Mouse (Mus musculus): ENCODE results near the gene Ccdc28b. TPM values are rescaled to one million over a fixed set of nuclear protein-coding genes. Genes with fewer than 3 reads are reported as not detected.

Ccdc28b gene
- polyA plus RNA-seq, 1 experiment: 7.7 TPM

- no peak overlapping the region for H3ac ChIP-seq (ENCODE audit: control insufficient read depth, insufficient read length, low read depth)
- H3K79me2 ChIP-seq (ENCODE audit: control insufficient read depth, insufficient read depth): no peaks in the 10 kb centered on the region
- H3K4me3 ChIP-seq (ENCODE audit: insufficient read depth, poor library complexity, severe bottlenecking): no peak overlapping the region
- peaks cover 22% of the 10 kb centered on the region for H3K36me3 ChIP-seq (ENCODE audit: control insufficient read depth, insufficient read depth)
- TF ChIP-seq MAX (IDR thresholded peaks at IDR 0.05): no peak
- TF ChIP-seq CTCF (IDR thresholded peaks at IDR 0.05; ENCODE audit: control insufficient read depth, insufficient read depth, insufficient read length): no peak
- no peak for TF ChIP-seq MYOD1 (IDR thresholded peaks at IDR 0.05; ENCODE audit: control insufficient read depth, insufficient read length, low read depth)
- no peak for TF ChIP-seq FOSL1 (IDR thresholded peaks at IDR 0.05; ENCODE audit: insufficient read depth, low read length, poor library complexity, severe bottlenecking)
- no peak for TF ChIP-seq CEBPB (IDR thresholded peaks at IDR 0.05; ENCODE audit: low read depth)
- no peak for TF ChIP-seq USF1 (IDR thresholded peaks at IDR 0.05; ENCODE audit: low read depth)
- TF ChIP-seq MYOG (IDR thresholded peaks at IDR 0.05; ENCODE audit: control insufficient read depth, extremely low read depth, insufficient read length): no peak
- H3K27me3 ChIP-seq (ENCODE audit: control insufficient read depth, insufficient read depth, insufficient read length): no peaks in the 10 kb centered on the region
- H3K79me3 ChIP-seq (ENCODE audit: low read depth): no peaks in the 10 kb centered on the region
These were observed 36.8 kb downstream of the Ccdc28b start for GRCm38 (mm10) chr4:129586943-129587342.

DNA sequence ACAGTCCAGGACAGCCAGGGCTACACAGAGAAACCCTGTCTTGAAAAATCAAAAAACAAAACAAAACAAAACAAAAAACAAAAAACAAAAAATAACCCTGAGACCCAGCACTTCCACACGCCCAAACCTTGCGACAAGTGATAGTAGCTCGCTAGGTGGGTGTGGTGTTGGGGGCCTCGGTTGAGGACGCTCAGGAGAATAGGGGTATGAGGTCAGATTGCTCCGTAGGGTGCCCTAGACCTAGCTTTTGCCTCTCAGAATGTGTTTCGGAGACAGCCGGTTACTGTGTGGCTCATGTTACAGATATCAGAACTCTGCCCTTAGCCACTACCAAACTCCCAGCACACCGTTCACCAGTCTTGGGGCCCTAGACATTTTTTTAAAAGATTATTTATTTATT lies 38.0 kb downstream of the Ccdc28b start:
- Histone ChIP-seq H3K79me2 (ENCODE audit: control insufficient read depth, insufficient read depth) (no peaks in the 10 kb centered on the region), H3K4me3 (ENCODE audit: insufficient read depth, poor library complexity, severe bottlenecking) (no peak overlapping the region), H3ac (ENCODE audit: control insufficient read depth, insufficient read length, low read depth) (no peak overlapping the region), H3K79me3 (ENCODE audit: low read depth) (no peaks in the 10 kb centered on the region), H3K27me3 (ENCODE audit: control insufficient read depth, insufficient read depth, insufficient read length) (no peaks in the 10 kb centered on the region), H3K36me3 (ENCODE audit: control insufficient read depth, insufficient read depth) (peaks cover 11% of the 10 kb centered on the region)
- no peak for TF ChIP-seq MAX (IDR thresholded peaks at IDR 0.05)
- TF ChIP-seq CEBPB (IDR thresholded peaks at IDR 0.05; ENCODE audit: low read depth): no peak
- no peak for TF ChIP-seq MYOD1 (IDR thresholded peaks at IDR 0.05; ENCODE audit: control insufficient read depth, insufficient read length, low read depth)
- TF ChIP-seq MYOG (IDR thresholded peaks at IDR 0.05; ENCODE audit: control insufficient read depth, extremely low read depth, insufficient read length): no peak
- TF ChIP-seq USF1 (IDR thresholded peaks at IDR 0.05; ENCODE audit: low read depth): no peak
- TF ChIP-seq CTCF (IDR thresholded peaks at IDR 0.05; ENCODE audit: control insufficient read depth, insufficient read depth, insufficient read length): no peak
- no peak for TF ChIP-seq FOSL1 (IDR thresholded peaks at IDR 0.05; ENCODE audit: insufficient read depth, low read length, poor library complexity, severe bottlenecking)

DNA sequence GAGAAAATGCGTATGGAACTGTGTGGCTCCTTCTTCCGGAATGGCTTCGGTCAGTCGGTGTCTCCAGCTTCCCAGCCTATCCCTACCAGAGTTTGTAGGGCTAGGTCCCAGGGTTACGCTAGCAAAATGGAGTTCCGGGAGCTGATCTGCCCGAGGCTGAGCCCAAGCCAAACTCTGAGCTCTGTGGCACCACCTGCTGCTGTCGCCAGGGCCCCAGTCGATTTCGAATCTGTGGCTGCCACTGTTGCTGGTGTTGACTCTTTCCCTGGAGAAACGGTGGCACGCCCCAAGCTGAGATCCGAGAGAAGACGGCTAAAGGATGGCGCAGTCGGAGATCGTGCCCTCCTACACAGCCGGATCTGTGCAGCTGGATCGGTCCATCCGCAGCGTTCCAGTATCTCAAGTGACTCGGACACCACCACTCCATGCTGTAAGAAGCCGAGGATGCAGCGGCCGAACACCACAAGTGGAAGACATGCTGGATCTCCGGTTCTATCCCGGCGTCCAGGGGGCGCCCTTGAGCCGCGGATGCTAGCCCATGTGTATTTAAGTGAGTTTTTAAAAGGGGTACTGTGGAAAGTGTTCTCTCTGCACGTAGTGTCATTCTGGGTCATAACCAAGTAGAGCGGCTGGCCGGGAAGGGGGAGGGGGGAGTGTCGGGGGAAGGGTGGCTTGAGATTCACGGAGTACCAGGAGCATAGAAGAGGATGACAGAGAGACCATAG lies 38.7 kb downstream of the Ccdc28b start:
- Histone ChIP-seq H3K79me3 (ENCODE audit: low read depth) (no peaks in the 10 kb centered on the region), H3K4me3 (ENCODE audit: insufficient read depth, poor library complexity, severe bottlenecking) (no peak overlapping the region), H3ac (ENCODE audit: control insufficient read depth, insufficient read length, low read depth) (no peak overlapping the region), H3K79me2 (ENCODE audit: control insufficient read depth, insufficient read depth) (no peaks in the 10 kb centered on the region), H3K36me3 (ENCODE audit: control insufficient read depth, insufficient read depth) (peaks cover 3% of the 10 kb centered on the region), H3K27me3 (ENCODE audit: control insufficient read depth, insufficient read depth, insufficient read length) (no peaks in the 10 kb centered on the region)
- TF ChIP-seq USF1 (IDR thresholded peaks at IDR 0.05; ENCODE audit: low read depth) (no peak), MYOD1 (IDR thresholded peaks at IDR 0.05; ENCODE audit: control insufficient read depth, insufficient read length, low read depth) (no peak), CTCF (IDR thresholded peaks at IDR 0.05; ENCODE audit: control insufficient read depth, insufficient read depth, insufficient read length) (no peak), MYOG (IDR thresholded peaks at IDR 0.05; ENCODE audit: control insufficient read depth, extremely low read depth, insufficient read length) (no peak), MAX (IDR thresholded peaks at IDR 0.05) (no peak), CEBPB (IDR thresholded peaks at IDR 0.05; ENCODE audit: low read depth) (no peak), FOSL1 (IDR thresholded peaks at IDR 0.05; ENCODE audit: insufficient read depth, low read length, poor library complexity, severe bottlenecking) (no peak)

- Histone ChIP-seq H3ac (ENCODE audit: control insufficient read depth, insufficient read length, low read depth) (no peak overlapping the region), H3K79me2 (ENCODE audit: control insufficient read depth, insufficient read depth) (no peaks in the 10 kb centered on the region), H3K27me3 (ENCODE audit: control insufficient read depth, insufficient read depth, insufficient read length) (no peaks in the 10 kb centered on the region), H3K4me3 (ENCODE audit: insufficient read depth, poor library complexity, severe bottlenecking) (no peak overlapping the region), H3K36me3 (ENCODE audit: control insufficient read depth, insufficient read depth) (no peaks in the 10 kb centered on the region), H3K79me3 (ENCODE audit: low read depth) (no peaks in the 10 kb centered on the region)
- no peak for TF ChIP-seq USF1 (IDR thresholded peaks at IDR 0.05; ENCODE audit: low read depth)
These were observed 39.4 kb downstream of the Ccdc28b start for GRCm38 (mm10) chr4:129584370-129584769.

DNA sequence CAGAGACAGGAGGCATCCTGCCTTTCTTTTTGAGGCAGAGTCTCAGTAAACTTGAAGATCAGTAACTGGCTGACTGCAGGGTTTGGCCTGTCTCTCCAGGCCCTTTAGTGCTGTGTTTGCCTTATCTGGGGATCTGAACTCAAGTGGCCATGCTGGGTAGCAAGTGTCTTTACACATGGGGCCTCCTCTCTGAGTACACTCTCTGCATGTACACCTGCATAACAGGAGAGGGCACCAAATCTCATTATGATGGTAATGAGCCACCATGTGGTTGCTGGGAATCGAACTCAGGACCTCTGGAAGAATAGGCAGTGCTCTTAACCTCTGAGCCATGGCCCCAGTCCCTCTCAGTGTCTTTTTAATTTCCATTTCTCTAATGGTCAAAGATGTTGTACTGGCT lies 41.5 kb downstream of the Ccdc28b start:
- TF ChIP-seq CEBPB (IDR thresholded peaks at IDR 0.05; ENCODE audit: low read depth) (no peak), CTCF (IDR thresholded peaks at IDR 0.05; ENCODE audit: control insufficient read depth, insufficient read depth, insufficient read length) (no peak), MYOG (IDR thresholded peaks at IDR 0.05; ENCODE audit: control insufficient read depth, extremely low read depth, insufficient read length) (no peak), MYOD1 (IDR thresholded peaks at IDR 0.05; ENCODE audit: control insufficient read depth, insufficient read length, low read depth) (no peak), MAX (IDR thresholded peaks at IDR 0.05) (no peak), USF1 (IDR thresholded peaks at IDR 0.05; ENCODE audit: low read depth) (no peak), FOSL1 (IDR thresholded peaks at IDR 0.05; ENCODE audit: insufficient read depth, low read length, poor library complexity, severe bottlenecking) (no peak)
- no peaks in the 10 kb centered on the region for H3K79me3 ChIP-seq (ENCODE audit: low read depth)
- no peak overlapping the region for H3ac ChIP-seq (ENCODE audit: control insufficient read depth, insufficient read length, low read depth)
- H3K27me3 ChIP-seq (ENCODE audit: control insufficient read depth, insufficient read depth, insufficient read length): no peaks in the 10 kb centered on the region
- no peaks in the 10 kb centered on the region for H3K79me2 ChIP-seq (ENCODE audit: control insufficient read depth, insufficient read depth)
- no peak overlapping the region for H3K4me3 ChIP-seq (ENCODE audit: insufficient read depth, poor library complexity, severe bottlenecking)
- H3K36me3 ChIP-seq (ENCODE audit: control insufficient read depth, insufficient read depth): no peaks in the 10 kb centered on the region

DNA sequence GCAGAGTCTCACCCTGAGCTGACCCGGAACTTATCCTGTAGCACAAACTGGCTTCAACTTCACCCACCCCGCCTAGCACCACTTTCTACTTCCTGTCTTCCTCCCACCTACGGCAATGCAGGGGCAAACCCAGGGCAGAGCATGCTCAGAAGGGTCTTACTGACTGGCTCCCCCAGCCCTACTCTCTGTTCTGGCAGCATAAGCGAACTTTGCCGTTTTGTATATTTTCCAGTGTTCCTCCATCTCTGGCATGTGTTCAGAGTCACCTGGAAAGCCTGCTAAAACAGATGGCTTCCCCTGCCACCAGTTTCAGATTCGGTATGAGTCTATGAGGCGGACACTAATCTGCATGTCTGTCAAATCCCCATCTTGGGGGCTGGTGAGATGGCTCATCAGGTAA lies 43.4 kb downstream of the Ccdc28b start:
- TF ChIP-seq MYOG (IDR thresholded peaks at IDR 0.05; ENCODE audit: control insufficient read depth, extremely low read depth, insufficient read length): no peak
- TF ChIP-seq CEBPB (IDR thresholded peaks at IDR 0.05; ENCODE audit: low read depth): no peak
- no peak for TF ChIP-seq FOSL1 (IDR thresholded peaks at IDR 0.05; ENCODE audit: insufficient read depth, low read length, poor library complexity, severe bottlenecking)
- no peak for TF ChIP-seq MAX (IDR thresholded peaks at IDR 0.05)
- no peak for TF ChIP-seq MYOD1 (IDR thresholded peaks at IDR 0.05; ENCODE audit: control insufficient read depth, insufficient read length, low read depth)
- no peak for TF ChIP-seq CTCF (IDR thresholded peaks at IDR 0.05; ENCODE audit: control insufficient read depth, insufficient read depth, insufficient read length)
- TF ChIP-seq USF1 (IDR thresholded peaks at IDR 0.05; ENCODE audit: low read depth): no peak

More for the DNA sequence above, 43.4 kb downstream of the Ccdc28b start:
- H3ac ChIP-seq (ENCODE audit: control insufficient read depth, insufficient read length, low read depth): no peak overlapping the region
- H3K79me2 ChIP-seq (ENCODE audit: control insufficient read depth, insufficient read depth): no peaks in the 10 kb centered on the region
- no peaks in the 10 kb centered on the region for H3K79me3 ChIP-seq (ENCODE audit: low read depth)
- no peak overlapping the region for H3K4me3 ChIP-seq (ENCODE audit: insufficient read depth, poor library complexity, severe bottlenecking)
- no peaks in the 10 kb centered on the region for H3K27me3 ChIP-seq (ENCODE audit: control insufficient read depth, insufficient read depth, insufficient read length)
- no peaks in the 10 kb centered on the region for H3K36me3 ChIP-seq (ENCODE audit: control insufficient read depth, insufficient read depth)
